Mouse (Mus musculus): ENCODE measurements around the gene Selenon. TPM values are rescaled to one million over a fixed set of nuclear protein-coding genes. Genes with fewer than 3 reads are reported as not detected.

Gene Selenon
- polyA plus RNA-seq, 1 experiment from 2014 or later, result 9.3 TPM

DNA sequence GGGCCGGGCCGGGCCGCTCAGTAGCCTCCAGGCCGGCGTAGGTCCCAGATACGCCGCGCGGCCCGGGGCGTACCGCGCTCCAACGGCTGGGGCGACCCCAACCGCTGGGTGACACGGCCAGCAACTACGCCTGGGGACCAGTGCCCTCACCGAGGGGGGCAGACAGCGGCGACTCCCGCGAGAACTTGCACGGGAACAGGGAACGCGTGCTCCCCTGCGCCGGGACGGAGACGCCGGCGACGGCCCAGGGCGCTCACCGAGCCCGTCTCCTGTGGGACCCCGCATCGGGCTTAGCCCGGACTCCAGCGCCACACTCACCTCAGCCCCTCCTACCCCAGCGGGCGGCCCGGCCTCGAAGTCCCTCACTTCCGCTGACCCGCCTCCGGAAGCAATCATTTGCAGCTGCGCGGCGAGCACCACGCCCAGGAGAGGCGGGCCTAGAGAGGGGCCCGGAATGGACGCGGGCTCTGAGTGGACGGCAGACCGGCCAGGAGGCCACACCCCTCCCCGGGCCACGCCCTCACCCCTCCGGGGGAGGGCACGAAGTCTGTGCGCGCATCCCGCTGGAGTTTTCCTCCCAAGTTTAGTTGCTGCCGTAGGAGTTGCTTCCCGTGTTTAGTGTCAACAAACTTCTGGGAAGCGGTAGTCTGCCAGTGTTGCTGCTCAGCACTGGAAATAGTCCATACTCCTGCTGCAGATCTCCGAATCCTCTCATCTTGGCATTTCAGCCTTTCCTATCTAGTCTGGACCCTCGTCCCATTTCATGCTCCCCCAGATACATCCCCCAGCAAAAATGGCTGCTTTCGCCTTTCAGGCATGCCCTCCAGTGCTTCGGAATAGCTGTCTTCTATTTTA, 16.8 kb downstream of the Selenon start, which contains the start of gene Mtfr1l:
Gene Mtfr1l, minus strand, starts transcription at position 456 of the 855 bp plus-strand sequence.
- peaks cover 39% of the 10 kb centered on the region for H3K36me3 ChIP-seq (ENCODE audit: poor library complexity, severe bottlenecking)
- H3K9me3 ChIP-seq (replicated peaks), result no peaks in the 10 kb centered on the region
- peak within 1 kb of the TSS; percentile 84 for H3K9ac ChIP-seq
- ATAC-seq, result peak; percentile 97
- H3K4me2 ChIP-seq, result peak within 1 kb of the TSS; percentile 98
- peak within 1 kb of the TSS; percentile 76 for H3K27ac ChIP-seq
- H3K4me1 ChIP-seq, result peaks cover 30% of the 10 kb centered on the region
- WGBS, result under 1% methylated on average over 65 of the region's 71 CpGs
- peak within 1 kb of the TSS; percentile 96 for H3K4me3 ChIP-seq
- H3K27me3 ChIP-seq, result no peaks in the 10 kb centered on the region

DNA sequence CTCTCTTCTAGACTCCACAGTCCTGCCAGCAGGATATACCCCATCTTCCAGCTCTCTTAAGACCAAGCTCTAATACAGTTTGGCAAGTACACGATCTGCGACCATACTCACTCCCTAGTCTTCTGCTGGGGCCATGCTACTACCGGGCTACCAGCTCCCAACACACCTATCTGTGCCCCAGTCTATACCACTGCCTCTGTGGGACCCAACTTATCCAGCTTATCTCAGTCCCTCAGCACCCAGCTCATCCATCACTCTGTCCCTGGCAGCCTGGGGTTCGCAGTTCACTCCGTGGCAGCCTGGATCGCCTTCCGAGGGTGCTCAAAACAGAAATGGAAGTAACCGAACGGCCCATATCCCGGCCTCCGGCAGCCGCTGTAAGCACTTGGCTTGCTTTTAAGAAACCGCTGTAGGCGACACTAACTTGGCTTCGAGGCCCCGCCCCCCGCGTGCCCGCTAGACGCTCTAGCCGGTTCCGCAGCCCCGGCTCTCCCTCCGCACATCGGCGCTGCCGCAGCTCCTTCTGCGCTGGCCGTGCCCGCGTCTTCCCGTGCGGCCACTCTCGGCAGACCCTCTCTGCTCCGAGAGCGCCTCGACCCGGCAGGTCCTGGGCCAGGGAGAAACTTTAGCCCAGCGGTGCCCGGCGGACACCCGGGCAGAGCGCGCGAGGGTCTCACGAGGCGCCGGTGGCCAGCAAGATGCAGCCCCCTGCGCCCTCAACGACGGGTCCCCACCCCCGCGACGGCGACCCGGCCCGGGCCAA, 17.7 kb downstream of the Selenon start:
- peak overlapping the region; percentile 96 for H3K4me3 ChIP-seq
- H3K36me3 ChIP-seq (ENCODE audit: poor library complexity, severe bottlenecking), result peaks cover 39% of the 10 kb centered on the region
- peak overlapping the region; percentile 84 for H3K9ac ChIP-seq
- H3K4me2 ChIP-seq, result peak overlapping the region; percentile 98
- no peaks in the 10 kb centered on the region for H3K27me3 ChIP-seq
- peak; percentile 2; the same call in 1 of the 2 replicates for ATAC-seq
- H3K4me1 ChIP-seq, result peaks cover 28% of the 10 kb centered on the region
- no peaks in the 10 kb centered on the region for H3K9me3 ChIP-seq (replicated peaks)
- peak overlapping the region; percentile 76 for H3K27ac ChIP-seq
- 1% methylated on average over 54 of the region's 57 CpGs for WGBS

DNA sequence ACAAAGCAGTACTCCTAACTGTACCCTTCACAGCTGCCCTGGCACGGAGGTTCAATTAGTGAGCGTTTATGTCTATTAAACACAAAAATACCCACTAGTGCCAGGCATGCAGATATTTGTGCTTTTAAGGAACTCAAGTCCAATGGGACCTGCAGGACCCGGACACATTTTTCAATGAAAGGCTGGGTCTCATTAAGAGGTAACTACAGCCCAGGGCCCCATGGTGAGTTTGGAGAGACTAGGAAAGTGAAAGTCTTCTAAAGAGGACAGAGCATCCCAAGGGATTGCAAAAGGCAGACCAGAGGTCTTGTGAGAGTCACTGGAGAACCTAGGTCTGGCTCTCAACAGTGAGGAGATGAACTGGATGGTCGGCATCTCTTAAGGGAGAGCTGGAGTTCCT, 18.5 kb downstream of the Selenon start:
- H3K4me3 ChIP-seq, result peak overlapping the region; percentile 96
- peak overlapping the region; percentile 98 for H3K4me2 ChIP-seq
- H3K27me3 ChIP-seq, result no peaks in the 10 kb centered on the region
- H3K36me3 ChIP-seq (ENCODE audit: poor library complexity, severe bottlenecking), result peaks cover 39% of the 10 kb centered on the region
- peaks cover 24% of the 10 kb centered on the region for H3K4me1 ChIP-seq
- H3K27ac ChIP-seq, result no peak overlapping the region
- peak overlapping the region; percentile 84 for H3K9ac ChIP-seq
- 84% methylated on average over 4 of the region's 4 CpGs for WGBS
- no peaks in the 10 kb centered on the region for H3K9me3 ChIP-seq (replicated peaks)
- no peak for ATAC-seq

DNA sequence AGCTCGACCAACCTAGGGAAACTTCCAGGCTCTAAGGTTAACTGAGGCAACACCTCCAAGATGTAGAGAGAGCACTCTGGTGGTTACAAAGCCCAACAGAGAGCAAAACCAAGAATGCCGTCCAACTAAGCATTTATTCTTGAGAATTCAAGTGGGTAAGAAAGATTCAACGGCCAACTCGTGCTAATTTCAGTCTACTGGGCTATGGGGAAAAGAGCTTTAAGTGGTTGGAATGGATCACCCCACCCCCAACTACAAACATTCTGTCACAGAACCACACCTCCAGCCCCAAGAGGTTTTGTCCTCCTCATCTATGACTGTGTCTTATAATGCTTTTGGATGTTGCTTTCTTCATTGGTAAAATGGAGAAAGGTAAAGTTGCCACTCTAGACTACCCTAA, 19.0 kb downstream of the Selenon start:
- Histone ChIP-seq H3K27ac (no peak overlapping the region), H3K4me1 (peaks cover 24% of the 10 kb centered on the region), H3K4me3 (no peak overlapping the region), H3K9me3 (replicated peaks) (no peaks in the 10 kb centered on the region), H3K9ac (no peak overlapping the region), H3K27me3 (no peaks in the 10 kb centered on the region), H3K36me3 (ENCODE audit: poor library complexity, severe bottlenecking) (peaks cover 41% of the 10 kb centered on the region), H3K4me2 (peak overlapping the region; percentile 7; the same call in 1 of the 2 replicates)
- no peak for ATAC-seq
- 93% methylated on average over 4 of the region's 4 CpGs for WGBS

DNA sequence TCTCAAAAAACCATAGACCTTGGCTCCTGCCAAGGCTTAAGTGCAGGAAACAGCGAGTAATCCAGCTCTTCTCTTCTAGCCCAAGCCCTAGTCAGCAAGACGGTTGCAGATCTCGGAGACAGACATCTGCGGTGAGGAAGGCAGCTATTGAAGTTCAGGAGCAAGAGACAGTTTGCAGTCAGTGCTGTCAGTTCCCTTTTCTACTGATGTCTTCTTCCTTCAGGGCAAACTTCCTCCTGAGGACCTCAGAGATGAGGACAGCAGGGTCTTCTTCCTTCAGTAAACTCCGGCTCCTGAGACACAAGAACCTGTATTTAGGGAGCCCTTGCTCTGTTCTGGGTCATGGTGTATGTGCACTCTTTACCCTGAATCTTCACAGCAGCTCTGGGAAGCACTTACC, 25.7 kb downstream of the Selenon start:
- no peak for ATAC-seq
- H3K27ac ChIP-seq, result peak overlapping the region; percentile 31; the same call in 1 of the 2 replicates
- H3K27me3 ChIP-seq, result no peaks in the 10 kb centered on the region
- H3K36me3 ChIP-seq (ENCODE audit: poor library complexity, severe bottlenecking), result peaks cover 88% of the 10 kb centered on the region
- 60% methylated on average over 5 of the region's 5 CpGs for WGBS
- no peaks in the 10 kb centered on the region for H3K9me3 ChIP-seq (replicated peaks)
- H3K9ac ChIP-seq, result 0 out of 2 replicates have a peak overlapping the region, but pooled peaks have one; percentile 8
- peaks cover 7% of the 10 kb centered on the region; the same call in 1 of the 2 replicates for H3K4me1 ChIP-seq
- H3K4me2 ChIP-seq, result no peak overlapping the region
- H3K4me3 ChIP-seq, result no peak overlapping the region

DNA sequence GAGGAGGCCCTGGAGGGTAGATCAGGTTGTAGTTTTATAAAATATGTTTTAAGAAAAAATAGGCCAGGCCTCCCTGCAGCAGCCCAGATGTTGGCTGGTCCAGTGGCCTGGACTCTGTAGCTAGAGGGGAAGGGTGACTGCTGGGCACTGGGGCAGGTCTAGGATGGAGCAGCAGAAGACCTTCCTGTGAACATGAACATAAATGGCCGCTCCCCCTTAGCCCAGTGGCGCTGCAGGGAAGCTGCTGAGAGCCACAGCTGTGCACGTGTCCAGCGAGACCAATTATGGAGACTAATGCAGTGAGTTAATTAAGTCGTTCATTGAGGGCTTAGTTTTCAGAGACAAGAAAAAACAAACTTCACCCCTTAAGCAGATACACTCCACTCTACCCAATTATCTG, 26.2 kb downstream of the Selenon start:
- no peak overlapping the region for H3K4me3 ChIP-seq
- peaks cover 86% of the 10 kb centered on the region for H3K36me3 ChIP-seq (ENCODE audit: poor library complexity, severe bottlenecking)
- H3K4me1 ChIP-seq, result peaks cover 7% of the 10 kb centered on the region; the same call in 1 of the 2 replicates
- no peak overlapping the region for H3K27ac ChIP-seq
- H3K4me2 ChIP-seq, result no peak overlapping the region
- H3K9me3 ChIP-seq (replicated peaks), result no peaks in the 10 kb centered on the region
- no peaks in the 10 kb centered on the region for H3K27me3 ChIP-seq
- WGBS, result 25% methylated on average over 5 of the region's 5 CpGs
- no peak overlapping the region for H3K9ac ChIP-seq
- ATAC-seq, result no peak

DNA sequence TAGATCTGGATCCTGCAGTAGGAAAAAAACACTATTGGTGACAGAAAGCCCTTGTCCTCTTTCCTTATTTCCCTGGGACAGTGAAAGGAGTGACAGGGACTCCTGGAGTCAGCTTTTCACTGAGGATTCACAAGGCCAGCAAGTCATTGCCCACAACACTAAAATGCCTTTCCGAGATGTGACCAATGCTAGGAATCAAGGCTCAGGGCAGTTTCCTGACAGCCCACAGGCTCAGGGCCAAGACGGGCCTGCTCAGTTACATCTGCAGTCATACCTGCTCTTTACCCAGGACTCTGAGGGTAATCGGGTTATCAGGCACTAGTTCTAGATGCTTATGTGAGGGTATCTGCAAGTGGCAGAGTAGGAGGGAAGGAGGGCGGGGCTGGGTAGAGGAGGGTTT, 28.5 kb downstream of the Selenon start:
- no peak overlapping the region for H3K9ac ChIP-seq
- H3K27me3 ChIP-seq, result no peaks in the 10 kb centered on the region
- no peak overlapping the region for H3K27ac ChIP-seq
- H3K36me3 ChIP-seq (ENCODE audit: poor library complexity, severe bottlenecking), result peaks cover 67% of the 10 kb centered on the region
- H3K4me2 ChIP-seq, result no peak overlapping the region
- H3K9me3 ChIP-seq (replicated peaks), result no peaks in the 10 kb centered on the region
- ATAC-seq, result no peak
- H3K4me1 ChIP-seq, result peaks cover 7% of the 10 kb centered on the region; the same call in 1 of the 2 replicates
- 93% methylated on average over 4 of the region's 4 CpGs for WGBS
- H3K4me3 ChIP-seq, result no peak overlapping the region

DNA sequence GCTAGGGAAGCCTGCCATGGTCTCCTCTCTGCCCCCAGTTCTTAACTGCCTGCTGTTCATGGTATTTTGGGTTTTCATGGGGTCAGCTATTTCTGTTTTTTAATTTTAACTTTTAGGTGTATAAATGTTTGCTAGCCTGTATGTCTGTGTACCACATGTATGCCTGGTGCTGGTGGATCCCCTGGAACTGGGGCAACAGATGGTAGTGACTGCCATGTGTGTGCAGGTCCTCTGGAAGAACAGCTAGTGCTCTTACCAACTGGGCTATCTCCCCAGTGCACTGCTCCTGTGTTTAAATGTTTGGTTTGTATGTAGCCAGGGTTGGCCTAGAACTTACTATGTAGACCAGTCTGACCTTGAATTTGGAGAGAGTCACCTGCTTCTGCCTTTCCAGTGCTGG, 32.7 kb downstream of the Selenon start:
- H3K9ac ChIP-seq, result no peak overlapping the region
- H3K27ac ChIP-seq, result no peak overlapping the region
- H3K4me2 ChIP-seq, result no peak overlapping the region
- no peaks in the 10 kb centered on the region for H3K27me3 ChIP-seq
- H3K36me3 ChIP-seq (ENCODE audit: poor library complexity, severe bottlenecking), result peaks cover 26% of the 10 kb centered on the region
- ATAC-seq, result no peak
- H3K4me3 ChIP-seq, result no peak overlapping the region
- no peaks in the 10 kb centered on the region for H3K4me1 ChIP-seq
- H3K9me3 ChIP-seq (replicated peaks), result no peaks in the 10 kb centered on the region

DNA sequence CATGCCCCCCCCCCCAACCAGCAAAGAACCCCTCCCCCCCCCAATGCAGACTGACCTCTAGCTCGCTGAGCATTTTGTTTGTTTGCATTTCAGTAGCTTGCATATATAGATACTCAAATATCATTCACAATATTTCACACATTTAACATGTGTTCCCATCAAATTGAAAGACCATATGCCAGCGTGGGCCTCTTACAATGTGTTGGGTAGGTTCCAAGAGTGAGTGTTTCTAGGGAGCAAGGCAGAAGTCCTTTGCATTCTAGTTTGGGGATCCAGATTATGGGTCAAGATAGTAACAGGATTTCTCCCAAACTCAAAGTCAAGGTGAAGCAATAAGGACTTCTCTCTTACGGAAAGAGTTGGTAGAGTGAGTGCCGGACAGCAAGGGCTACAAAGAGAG, 33.4 kb downstream of the Selenon start:
- no peaks in the 10 kb centered on the region for H3K9me3 ChIP-seq (replicated peaks)
- H3K4me2 ChIP-seq, result no peak overlapping the region
- no peak overlapping the region for H3K9ac ChIP-seq
- no peaks in the 10 kb centered on the region for H3K4me1 ChIP-seq
- H3K4me3 ChIP-seq, result no peak overlapping the region
- H3K27me3 ChIP-seq, result no peaks in the 10 kb centered on the region
- H3K36me3 ChIP-seq (ENCODE audit: poor library complexity, severe bottlenecking), result peaks cover 19% of the 10 kb centered on the region
- no peak for ATAC-seq
- no peak overlapping the region for H3K27ac ChIP-seq
- whole genome bisulfite sequencing, result 90% methylated on average over 4 of the region's 4 CpGs

DNA sequence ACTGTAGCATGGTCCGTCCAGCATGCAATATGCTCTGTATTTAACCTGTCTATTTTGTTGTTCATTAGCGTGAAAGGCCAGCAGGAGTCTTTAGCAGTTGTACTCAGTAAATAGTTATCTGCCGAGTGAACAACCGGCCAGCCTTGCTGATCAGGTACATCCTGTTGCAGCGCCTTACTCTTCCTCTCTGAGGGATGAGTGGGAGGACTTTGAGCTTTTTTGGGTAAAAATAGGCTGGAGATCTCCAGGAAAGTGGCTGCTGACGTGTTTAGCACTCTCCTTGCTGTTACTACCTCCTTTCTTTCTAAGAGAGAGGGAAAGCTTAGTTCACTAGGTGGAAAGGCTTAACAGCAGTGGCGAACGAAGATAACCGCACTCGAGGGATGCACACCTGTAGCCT, 34.2 kb downstream of the Selenon start:
- peaks cover 2% of the 10 kb centered on the region for H3K4me1 ChIP-seq
- H3K9ac ChIP-seq, result no peak overlapping the region
- no peak overlapping the region for H3K4me3 ChIP-seq
- WGBS, result 88% methylated on average over 10 of the region's 10 CpGs
- no peak overlapping the region for H3K4me2 ChIP-seq
- H3K9me3 ChIP-seq (replicated peaks), result no peaks in the 10 kb centered on the region
- peaks cover 11% of the 10 kb centered on the region; the same call in 1 of the 2 replicates for H3K36me3 ChIP-seq (ENCODE audit: poor library complexity, severe bottlenecking)
- H3K27me3 ChIP-seq, result no peaks in the 10 kb centered on the region
- ATAC-seq, result no peak
- no peak overlapping the region for H3K27ac ChIP-seq

DNA sequence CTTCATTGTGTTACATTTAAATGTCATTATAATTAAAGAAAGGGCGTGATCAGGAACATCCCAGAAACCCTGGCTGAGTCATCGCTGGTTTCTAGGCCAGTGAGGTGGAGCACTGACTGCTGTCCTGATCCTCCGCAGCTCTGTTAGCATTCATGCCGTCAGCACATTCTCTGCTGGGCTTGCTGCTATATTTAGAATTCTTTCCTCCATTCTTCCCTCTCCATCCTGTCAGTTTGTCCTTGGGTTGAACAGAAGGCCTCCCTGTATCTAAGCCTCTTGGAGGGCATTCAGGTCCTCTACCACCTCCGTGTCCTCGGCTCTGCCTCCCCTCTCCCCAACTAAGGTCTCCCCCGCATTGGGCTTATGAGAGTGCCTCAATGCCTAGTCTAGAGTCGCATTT, 35.0 kb downstream of the Selenon start:
- Histone ChIP-seq H3K4me2 (no peak overlapping the region), H3K4me3 (no peak overlapping the region), H3K9ac (no peak overlapping the region), H3K4me1 (peaks cover 8% of the 10 kb centered on the region), H3K36me3 (ENCODE audit: poor library complexity, severe bottlenecking) (peaks cover 10% of the 10 kb centered on the region; the same call in 1 of the 2 replicates), H3K9me3 (replicated peaks) (no peaks in the 10 kb centered on the region), H3K27me3 (no peaks in the 10 kb centered on the region), H3K27ac (no peak overlapping the region)
- no peak for ATAC-seq
- WGBS, result 86% methylated on average over 8 of the region's 8 CpGs

DNA sequence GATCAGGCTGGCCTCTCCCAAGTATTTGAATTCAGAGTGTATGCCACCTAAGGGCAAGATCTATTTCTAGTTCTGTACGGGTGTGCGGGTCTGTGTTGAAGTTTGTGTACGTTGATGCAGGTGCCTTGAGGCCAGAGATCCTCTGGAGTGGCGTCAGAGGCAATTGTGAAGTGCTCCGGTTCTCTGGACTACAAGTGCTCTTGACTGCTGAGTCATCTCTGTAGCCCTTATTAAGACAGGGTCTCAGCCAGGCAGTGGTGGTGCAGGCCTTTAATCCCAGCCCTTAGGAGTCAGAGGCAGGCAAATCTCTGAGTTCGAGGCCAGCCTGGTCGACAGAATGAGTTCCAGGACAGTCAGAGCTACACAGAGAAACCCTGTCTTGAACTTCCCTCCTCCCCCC, 36.4 kb downstream of the Selenon start:
- Histone ChIP-seq H3K27ac (no peak overlapping the region), H3K9me3 (replicated peaks) (no peaks in the 10 kb centered on the region), H3K4me1 (peaks cover 18% of the 10 kb centered on the region), H3K9ac (no peak overlapping the region), H3K36me3 (ENCODE audit: poor library complexity, severe bottlenecking) (peaks cover 4% of the 10 kb centered on the region; the same call in 1 of the 2 replicates), H3K4me2 (no peak overlapping the region), H3K27me3 (no peaks in the 10 kb centered on the region), H3K4me3 (no peak overlapping the region)
- ATAC-seq, result no peak
- 75% methylated on average over 7 of the region's 7 CpGs for WGBS

All from forebrain, embryonic 13.5 days (tissue).